ENCODE assay signal across 15 mouse cellular contexts in the genomic region with DNA sequence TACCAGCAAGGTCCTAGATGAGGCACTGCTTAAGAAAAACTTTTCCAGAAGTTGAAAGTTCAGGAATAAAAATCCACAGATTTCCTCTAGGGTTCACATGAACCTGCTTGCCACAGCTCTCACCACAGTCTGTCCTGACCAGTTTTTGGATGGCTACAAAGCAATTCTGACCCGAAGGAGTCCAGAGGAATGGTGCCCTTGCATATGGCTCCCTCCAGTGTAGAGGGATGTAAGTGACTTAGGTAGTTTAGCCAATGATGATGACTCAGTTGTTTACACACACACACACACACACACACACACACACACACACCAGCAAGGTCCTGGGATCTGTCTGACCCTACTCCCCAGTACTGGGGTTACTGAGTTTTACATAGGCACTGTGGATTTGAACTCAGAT. TPM values are rescaled to one million over a fixed set of nuclear protein-coding genes. Genes with fewer than 3 reads are reported as not detected.
A peak's percentile ranks its signal among the peaks of the same experiment; 100 is the strongest.
DNase-seq lines count a peak whose midpoint lies in the region; ATAC-seq and TF ChIP-seq lines count a peak whose summit lies in the region.
"Had no signal": no experiment of that assay in that cellular context is flagged by ENCODE, and none has a peak within 500 bp of the region (broad histone marks: within the 10 kb centered on the region; RNA-seq: fewer than 3 reads in every experiment).

No protein-coding gene starts in this region.

- peak; percentile 19 for DNase-seq in heart, postnatal 4 days
- DNase-seq in heart, adult 8-10 months (ENCODE audit: low spot score) = no peak
- peak; percentile 15 for DNase-seq in lung, embryonic 14.5 days
- no peak for DNase-seq in lung, postnatal 4 days
- DNase-seq in Patski (ENCODE audit: low read depth, low spot score) = no peak
- peak; percentile 15 for DNase-seq in lung, postnatal 25 days (ENCODE audit: low spot score)
- DNase-seq in cerebellum, adult 11-12 months = no peak
- DNase-seq in embryonic facial prominence, embryonic 10.5 days (ENCODE audit: low spot score) = no peak
- DNase-seq: cerebellum, adult 2 months; kidney, adult 18-20 months; retina, postnatal 1 day; spleen, adult 18-20 months; thymus, postnatal 4 days had no signal

- H3K4me1 ChIP-seq in lung, embryonic 14.5 days (ENCODE audit: insufficient read depth) = no peaks in the 10 kb centered on the region
- no peaks in the 10 kb centered on the region for H3K4me1 ChIP-seq in embryonic facial prominence, embryonic 10.5 days
- H3K4me1 ChIP-seq: hindbrain, embryonic 12.5 days had no signal

- WGBS in lung, embryonic 14.5 days = 19% methylated on average over 1 of the region's 1 CpGs
- 59% methylated on average over 1 of the region's 1 CpGs for WGBS in embryonic facial prominence, embryonic 10.5 days

- no peak overlapping the region for H3K9ac ChIP-seq in lung, embryonic 14.5 days
- H3K9ac ChIP-seq: hindbrain, embryonic 12.5 days had no signal

- H3K27me3 ChIP-seq in lung, embryonic 14.5 days (ENCODE audit: insufficient read depth, low read length) = no peaks in the 10 kb centered on the region
- H3K27me3 ChIP-seq in Patski = peaks cover 6% of the 10 kb centered on the region
- no peaks in the 10 kb centered on the region for H3K27me3 ChIP-seq in embryonic facial prominence, embryonic 10.5 days (replicated peaks; ENCODE audit: low read depth, poor library complexity, severe bottlenecking)
- H3K27me3 ChIP-seq: hindbrain, embryonic 12.5 days had no signal

- no peak overlapping the region for H3K27ac ChIP-seq in lung, embryonic 14.5 days (ENCODE audit: low read depth)
- H3K27ac ChIP-seq in embryonic facial prominence, embryonic 10.5 days (replicated peaks) = no peak overlapping the region
- H3K27ac ChIP-seq: hindbrain, embryonic 12.5 days had no signal

- no peaks in the 10 kb centered on the region for H3K36me3 ChIP-seq in lung, embryonic 14.5 days (ENCODE audit: insufficient read depth)
- H3K36me3 ChIP-seq in embryonic facial prominence, embryonic 10.5 days (replicated peaks) = no peaks in the 10 kb centered on the region
- H3K36me3 ChIP-seq: hindbrain, embryonic 12.5 days had no signal

- POLR2A ChIA-PET in Patski (lab: Charles Lee) = no interaction called here

- ATAC-seq in lung, embryonic 14.5 days (ENCODE audit: insufficient read depth) = no peak
- ATAC-seq in Patski = no peak

- no peak overlapping the region for H3K4me3 ChIP-seq in lung, embryonic 14.5 days (ENCODE audit: low read depth, low read length)
- no peak overlapping the region for H3K4me3 ChIP-seq in embryonic facial prominence, embryonic 10.5 days
- H3K4me3 ChIP-seq: hindbrain, embryonic 12.5 days; megakaryocyte, embryonic 14.5 days had no signal

- H3K4me2 ChIP-seq in lung, embryonic 14.5 days = no peak overlapping the region
- H3K4me2 ChIP-seq: hindbrain, embryonic 12.5 days had no signal

- H3K9me3 ChIP-seq in lung, embryonic 14.5 days (ENCODE audit: low read depth, low read length) = no peaks in the 10 kb centered on the region
- no peaks in the 10 kb centered on the region for H3K9me3 ChIP-seq in embryonic facial prominence, embryonic 10.5 days

- in situ Hi-C loops in Patski (cut with MboI; ENCODE audit: low pct_unique_long_range_greater_than_20kb) = loop anchor here (10.0 kb wide), 1 partner anchor 236 kb away; no protein-coding TSS in a partner anchor

- TF ChIP-seq CTCF in lung, embryonic 14.5 days (IDR thresholded peaks at IDR 0.05; ENCODE audit: low read depth) = peak; percentile 33
- peak; percentile 43 for TF ChIP-seq CTCF in Patski (IDR thresholded peaks at IDR 0.05)

- CTCF ChIA-PET in Patski (lab: Charles Lee) = no interaction called here

RNA-seq across cellular contexts. Expression of a gene that starts 19.4 kb away (rescaled TPM):
- total RNA-seq in heart, postnatal 4 days (2021) = 10 to 100 TPM; 53.3 to 54.0 TPM
- total RNA-seq in heart, adult 8-10 months (2022) = 10 to 100 TPM; 17.3 to 23.6 (median 18.3) TPM
- 66.5 and 74.8 TPM in 2 replicates for polyA plus RNA-seq in lung, embryonic 14.5 days (2014; fragmentation: Nextera tagmentation; extraction: Ambion mirVana)
- 19.8 TPM for polyA plus RNA-seq in Patski (2021)
- 88.0 and 88.2 TPM in 2 replicates for polyA plus RNA-seq in embryonic facial prominence, embryonic 10.5 days (2016; fragmentation: Nextera tagmentation; extraction: Ambion mirVana)

Comparison
In these comparisons a context has a peak if more than half of its experiments do, and no peak if none do; other contexts are left out.
1. DNase-seq: peak in heart, postnatal 4 days (single experiment), lung, embryonic 14.5 days (single experiment) and lung, postnatal 25 days (single experiment); none in heart, adult 8-10 months (single experiment), lung, postnatal 4 days (0 of 2), Patski (single experiment), cerebellum, adult 11-12 months (single experiment) and embryonic facial prominence, embryonic 10.5 days (single experiment).